Mouse (Mus musculus) liver, adult 2 months (tissue): ENCODE measurements around the gene Spata31d1b.

ENCODE experiments used
- CTCF ChIP-seq: fragments of 200-500 bp; IDR thresholded peaks from 2 replicates; pipeline ENCODE4 v1.5.1; 2011; ENCODE audit warnings: low read depth, low read length, control low read depth
- POLR2A ChIP-seq: fragments of 200-500 bp; IDR thresholded peaks from 2 replicates; pipeline ENCODE4 v1.6.1; 2011; ENCODE audit warnings: low read length, control low read depth; ENCODE audit not compliant: insufficient read depth; ENCODE audit errors: extremely low read depth

- TF ChIP-seq CTCF (no peak), POLR2A (no peak)
Observed at GRCm38 (mm10) chr13:59674761-59675150, 37.3 kb upstream of the Spata31d1b start.
